Mouse (Mus musculus) gonadal fat pad, adult 2 months (tissue): Measurements from ENCODE around the gene Crmp1. TPM values are rescaled to one million over a fixed set of nuclear protein-coding genes. Genes with fewer than 3 reads are reported as not detected.

Source experiments
- DNase-seq: peaks from one replicate; pipeline ENCODE4 v3.0.0-alpha.2; 2012; ENCODE audit warnings: low read depth
- polyA plus RNA-seq: library from polyadenylated mRNA; depleted of rRNA; stranded (reverse); fragments of >200 nt; gene quantifications from 2 replicates; pipeline ENCODE4 v1.2.3, GENCODE M21; 2012; rRNA removed

Gene Crmp1
- polyA plus RNA-seq, 1 experiment, result 0.30 TPM

GRCm38 (mm10) chr5:37298370-37298769, 56.6 kb downstream of the Crmp1 start:
- DNase-seq, result no peak

- no peak for DNase-seq
Observed at GRCm38 (mm10) chr5:37310026-37310425, 68.3 kb downstream of the Crmp1 start.

- no peak for DNase-seq
Observed at GRCm38 (mm10) chr5:37312980-37313722, 71.4 kb downstream of the Crmp1 start.

GRCm38 (mm10) chr5:37318715-37319114, 77.0 kb downstream of the Crmp1 start:
- DNase-seq, result no peak

GRCm38 (mm10) chr5:37320174-37320573, 78.4 kb downstream of the Crmp1 start:
- DNase-seq, result no peak

- DNase-seq, result no peak
Observed at GRCm38 (mm10) chr5:37320761-37321160, 79.0 kb downstream of the Crmp1 start.

- DNase-seq, result no peak
Observed at GRCm38 (mm10) chr5:37326675-37327074, 84.9 kb downstream of the Crmp1 start.

- no peak for DNase-seq
Observed at GRCm38 (mm10) chr5:37330449-37331132, 88.9 kb downstream of the Crmp1 start.

- DNase-seq, result no peak
Observed at GRCm38 (mm10) chr5:37331133-37331505, 89.4 kb downstream of the Crmp1 start.

- no peak for DNase-seq
Observed at GRCm38 (mm10) chr5:37332066-37332465, 90.3 kb downstream of the Crmp1 start.

GRCm38 (mm10) chr5:37335061-37335460, 93.3 kb downstream of the Crmp1 start:
- no peak for DNase-seq

- DNase-seq, result no peak
Observed at GRCm38 (mm10) chr5:37336485-37337105, 94.9 kb downstream of the Crmp1 start, which contains the start of gene Evc. Gene Evc (minus strand): TSS chr5:37336894.

GRCm38 (mm10) chr5:37337696-37338095, 96.0 kb downstream of the Crmp1 start:
- no peak for DNase-seq

GRCm38 (mm10) chr5:37338288-37338687, 96.5 kb downstream of the Crmp1 start, which contains the start of gene Evc2:
Gene Evc2 (plus strand): TSS chr5:37338499.
- no peak for DNase-seq

Other genes with a start within 250 kb of the Crmp1 start
- gene Gm1043, start 156.6 kb upstream of the Crmp1 start, polyA plus RNA-seq, result 0.28 and 0.46 TPM in 2 replicates
- 9.8 and 10.9 TPM in 2 replicates for gene Evc, start 95.0 kb downstream of the Crmp1 start, polyA plus RNA-seq
- gene Evc2, start 96.6 kb downstream of the Crmp1 start, polyA plus RNA-seq, result 11.9 and 12.5 TPM in 2 replicates